Mouse (Mus musculus): ENCODE results near the gene A730009L09Rik.

The A730009L09Rik gene

GRCm38 (mm10) chr16:84560279-84560602, 45.3 kb downstream of the A730009L09Rik start:
- CTCF ChIA-PET, result no interaction called here
